Mouse (Mus musculus): ENCODE measurements around the gene Dnase1l1. TPM values are rescaled to one million over a fixed set of nuclear protein-coding genes. Genes with fewer than 3 reads are reported as not detected.
A peak's percentile ranks its signal among the peaks of the same experiment; 100 is the strongest.

Dnase1l1 gene
- polyA plus RNA-seq, 1 experiment from 2014 or later, result 10.6 TPM

DNA sequence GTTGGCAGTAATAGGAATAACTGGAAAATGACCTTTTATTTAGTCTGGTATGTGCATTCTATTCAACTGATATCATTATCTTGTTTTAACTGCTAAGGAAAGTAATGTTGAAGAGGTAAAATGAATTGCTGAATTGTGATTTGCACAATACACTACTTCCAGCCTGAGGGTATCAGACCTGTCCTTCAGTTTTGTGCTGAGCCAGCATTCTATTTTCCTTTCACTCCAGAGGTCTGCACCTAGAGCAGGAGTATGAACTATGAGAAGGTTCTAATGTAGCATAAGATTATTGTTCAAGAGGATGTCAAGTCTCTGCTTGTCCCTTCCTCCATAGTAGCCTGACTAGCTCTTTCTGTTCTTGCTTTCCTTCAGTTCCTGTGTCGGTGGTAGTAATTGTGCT, 16.2 kb upstream of the Dnase1l1 start:
- Histone ChIP-seq H3K4me3 (ENCODE audit: low read depth, low read length) (no peak overlapping the region), H3K27ac (ENCODE audit: low read depth) (no peak overlapping the region), H3K4me2 (ENCODE audit: low read length) (no peak overlapping the region), H3K4me1 (replicated peaks; ENCODE audit: control insufficient read depth, insufficient read depth, low read length) (no peaks in the 10 kb centered on the region), H3K36me3 (ENCODE audit: control insufficient read depth, insufficient read depth, low read length) (peaks cover 20% of the 10 kb centered on the region; the same call in 1 of the 2 replicates), H3K9ac (ENCODE audit: low read length) (no peak overlapping the region), H3K27me3 (replicated peaks; ENCODE audit: control insufficient read depth, insufficient read depth, low read length) (no peaks in the 10 kb centered on the region), H3K9me3 (ENCODE audit: control insufficient read depth, low read length) (no peaks in the 10 kb centered on the region)
- 86% methylated on average over 1 of the region's 1 CpGs for whole genome bisulfite sequencing
- DNase-seq (ENCODE audit: low spot score) (no peak), ATAC-seq (replicated peaks; ENCODE audit: low FRiP score, low TSS enrichment, low read depth) (no peak)

DNA sequence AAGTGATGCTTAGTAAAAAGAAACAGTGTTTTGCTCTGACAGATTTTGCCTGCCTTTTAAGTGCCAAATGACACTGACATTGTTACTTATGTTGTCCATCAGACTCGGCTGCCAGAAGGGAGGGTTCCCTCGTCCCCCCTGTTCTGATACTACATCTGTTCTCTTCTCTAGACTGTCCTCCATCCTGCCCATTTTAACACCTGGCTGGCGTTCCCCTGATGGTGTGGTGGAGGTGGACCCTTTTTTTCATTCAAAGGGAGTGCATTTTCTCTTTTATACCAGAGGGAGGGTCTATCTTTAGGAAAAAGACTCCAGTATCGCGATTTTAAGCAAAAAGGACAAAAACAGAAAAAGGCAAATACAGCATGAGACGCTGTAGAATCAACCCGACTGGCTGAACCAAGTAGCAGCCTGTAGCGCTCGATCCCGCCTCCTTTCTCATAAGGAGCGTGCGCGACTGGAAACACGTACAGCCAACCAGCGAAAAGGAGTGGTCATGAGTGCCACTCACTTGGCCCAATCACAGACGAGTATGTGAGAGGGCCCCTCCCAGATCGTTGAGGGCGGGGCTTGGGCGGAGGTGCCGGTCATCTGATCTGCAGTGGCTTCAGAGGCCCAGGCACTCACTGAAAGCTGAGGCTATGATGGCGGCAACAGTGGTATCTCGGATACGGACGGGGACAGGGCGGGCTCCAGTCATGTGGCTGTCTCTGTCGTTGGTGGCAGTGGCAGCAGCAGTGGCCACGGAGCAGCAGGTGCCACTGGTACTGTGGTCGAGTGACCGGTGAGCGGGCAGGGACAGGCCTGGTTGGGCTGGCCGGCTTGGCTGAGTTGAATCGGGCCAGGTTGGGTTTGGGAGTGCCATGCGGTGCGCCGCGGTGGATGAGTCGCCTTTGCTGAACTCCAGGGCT, 14.7 kb upstream of the Dnase1l1 start, which contains the start of gene Atp6ap1:
TSS of gene Atp6ap1 (plus strand) at position 560 of the 911 bp plus-strand sequence.
- WGBS, result 13% methylated on average over 37 of the region's 37 CpGs
- peak within 1 kb of the TSS; percentile 33; the same call in 1 of the 2 replicates for H3K27ac ChIP-seq (ENCODE audit: low read depth)

DNA sequence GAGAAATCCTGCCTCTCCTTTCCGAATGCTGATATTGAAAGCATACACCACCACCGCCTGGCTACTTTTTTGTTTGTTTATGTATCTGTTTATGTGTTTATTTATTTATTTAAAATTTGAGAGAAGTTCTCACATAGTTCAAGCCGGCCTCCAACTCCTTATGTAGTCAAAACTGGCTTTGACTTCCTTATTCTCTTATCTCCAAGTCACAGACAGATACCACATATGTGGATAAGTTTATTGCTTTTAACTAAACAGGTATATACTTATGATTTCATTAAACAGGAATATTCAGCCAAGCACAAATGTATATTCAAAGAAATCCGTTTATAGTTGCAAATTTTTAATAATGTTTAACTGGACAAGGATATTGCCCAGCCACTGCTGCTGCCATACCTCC, 11.3 kb upstream of the Dnase1l1 start:
- H3K9me3 ChIP-seq (ENCODE audit: control insufficient read depth, low read length), result no peaks in the 10 kb centered on the region
- H3K27ac ChIP-seq (ENCODE audit: low read depth), result no peak overlapping the region
- WGBS, result 77% methylated on average over 4 of the region's 4 CpGs
- no peak overlapping the region for H3K4me3 ChIP-seq (ENCODE audit: low read depth, low read length)
- H3K4me2 ChIP-seq (ENCODE audit: low read length), result no peak overlapping the region
- H3K9ac ChIP-seq (ENCODE audit: low read length), result no peak overlapping the region
- H3K36me3 ChIP-seq (ENCODE audit: control insufficient read depth, insufficient read depth, low read length), result peaks cover 5% of the 10 kb centered on the region; the same call in 1 of the 2 replicates
- DNase-seq (ENCODE audit: low spot score) (no peak), ATAC-seq (replicated peaks; ENCODE audit: low FRiP score, low TSS enrichment, low read depth) (no peak)
- no peaks in the 10 kb centered on the region for H3K27me3 ChIP-seq (replicated peaks; ENCODE audit: control insufficient read depth, insufficient read depth, low read length)
- no peaks in the 10 kb centered on the region for H3K4me1 ChIP-seq (replicated peaks; ENCODE audit: control insufficient read depth, insufficient read depth, low read length)

More for the DNA sequence above, 14.7 kb upstream of the Dnase1l1 start, which contains the start of gene Atp6ap1:
- H3K27me3 ChIP-seq (replicated peaks; ENCODE audit: control insufficient read depth, insufficient read depth, low read length), result no peaks in the 10 kb centered on the region
- no peaks in the 10 kb centered on the region for H3K9me3 ChIP-seq (ENCODE audit: control insufficient read depth, low read length)
- peak; percentile 95 for DNase-seq (ENCODE audit: low spot score)
- H3K4me3 ChIP-seq (ENCODE audit: low read depth, low read length), result peak within 1 kb of the TSS; percentile 63
- H3K36me3 ChIP-seq (ENCODE audit: control insufficient read depth, insufficient read depth, low read length), result peaks cover 20% of the 10 kb centered on the region; the same call in 1 of the 2 replicates
- no peaks in the 10 kb centered on the region for H3K4me1 ChIP-seq (replicated peaks; ENCODE audit: control insufficient read depth, insufficient read depth, low read length)
- peak; percentile 98 for ATAC-seq (replicated peaks; ENCODE audit: low FRiP score, low TSS enrichment, low read depth)
- H3K9ac ChIP-seq (ENCODE audit: low read length), result peak within 1 kb of the TSS; percentile 71
- peak within 1 kb of the TSS; percentile 64 for H3K4me2 ChIP-seq (ENCODE audit: low read length)

DNA sequence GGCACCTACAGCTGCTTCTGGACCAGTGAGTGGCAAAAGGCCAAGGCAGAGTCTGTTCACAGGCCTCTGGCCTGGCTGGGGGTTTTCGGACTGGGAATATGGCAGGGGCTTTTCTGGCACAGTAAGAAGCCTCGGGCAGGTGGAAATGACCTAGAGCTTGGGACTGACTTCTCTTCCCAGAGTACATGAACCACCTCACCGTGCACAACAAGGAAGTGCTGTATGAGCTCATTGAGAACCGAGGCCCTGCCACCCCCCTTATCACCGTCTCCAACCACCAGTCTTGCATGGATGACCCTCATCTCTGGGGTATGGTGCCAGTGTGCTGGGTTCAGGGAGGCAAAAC, 928 bp upstream of the Dnase1l1 start:
- Histone ChIP-seq H3K36me3 (ENCODE audit: control insufficient read depth, insufficient read depth, low read length) (peaks cover 7% of the 10 kb centered on the region), H3K9ac (ENCODE audit: low read length) (peak overlapping the region; percentile 59), H3K4me3 (ENCODE audit: low read depth, low read length) (peak overlapping the region; percentile 53), H3K27me3 (replicated peaks; ENCODE audit: control insufficient read depth, insufficient read depth, low read length) (no peaks in the 10 kb centered on the region), H3K4me1 (replicated peaks; ENCODE audit: control insufficient read depth, insufficient read depth, low read length) (0 out of 2 replicates have a peak, but pooled peaks cover 5% of the 10 kb centered on the region), H3K4me2 (ENCODE audit: low read length) (peak overlapping the region; percentile 64), H3K27ac (ENCODE audit: low read depth) (peak overlapping the region; percentile 67), H3K9me3 (ENCODE audit: control insufficient read depth, low read length) (no peaks in the 10 kb centered on the region)
- ATAC-seq (replicated peaks; ENCODE audit: low FRiP score, low TSS enrichment, low read depth), result no peak
- DNase-seq (ENCODE audit: low spot score), result peak; percentile 53
- 36% methylated on average over 5 of the region's 5 CpGs for WGBS

DNA sequence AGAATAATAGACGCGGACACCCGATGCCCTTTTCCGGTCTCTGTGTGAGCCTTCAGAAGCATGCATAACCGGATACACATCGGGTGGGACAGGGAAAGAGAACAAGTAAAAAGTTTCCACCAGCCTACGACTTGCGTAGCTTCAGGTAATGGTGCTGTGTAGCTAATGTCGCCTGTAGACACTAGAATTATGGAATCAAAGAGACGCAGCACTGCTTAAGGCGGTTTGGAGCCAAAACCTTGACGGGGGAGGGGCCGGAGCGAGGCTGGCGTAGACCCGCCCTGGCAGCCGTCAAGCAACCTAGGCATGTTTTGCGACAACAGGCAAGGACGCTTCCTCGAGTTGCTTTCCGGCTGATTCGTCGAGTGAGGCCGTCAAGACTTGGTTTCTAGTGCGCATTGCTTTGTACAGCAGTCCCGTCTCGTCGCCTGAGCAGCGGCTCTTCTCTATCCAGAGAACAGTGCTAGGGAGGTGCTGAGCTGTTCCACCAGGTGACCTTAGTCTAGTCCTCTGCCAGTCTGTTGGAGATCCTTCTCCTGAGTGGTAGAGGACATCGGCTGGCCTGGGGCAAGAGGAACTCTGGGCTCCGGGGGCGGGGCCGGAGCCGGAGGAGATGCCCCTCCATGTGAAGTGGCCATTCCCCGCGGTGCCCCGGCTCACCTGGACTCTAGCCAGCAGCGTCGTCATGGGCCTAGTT, 406 bp upstream of the Dnase1l1 start:
- WGBS, result 18% methylated on average over 39 of the region's 39 CpGs
- Histone ChIP-seq H3K4me2 (ENCODE audit: low read length) (peak overlapping the region; percentile 64), H3K27me3 (replicated peaks; ENCODE audit: control insufficient read depth, insufficient read depth, low read length) (no peaks in the 10 kb centered on the region), H3K27ac (ENCODE audit: low read depth) (peak overlapping the region; percentile 67), H3K4me3 (ENCODE audit: low read depth, low read length) (peak overlapping the region; percentile 53), H3K9me3 (ENCODE audit: control insufficient read depth, low read length) (no peaks in the 10 kb centered on the region), H3K4me1 (replicated peaks; ENCODE audit: control insufficient read depth, insufficient read depth, low read length) (0 out of 2 replicates have a peak, but pooled peaks cover 5% of the 10 kb centered on the region), H3K9ac (ENCODE audit: low read length) (peak overlapping the region; percentile 59), H3K36me3 (ENCODE audit: control insufficient read depth, insufficient read depth, low read length) (peaks cover 4% of the 10 kb centered on the region)
- peak; percentile 73 for ATAC-seq (replicated peaks; ENCODE audit: low FRiP score, low TSS enrichment, low read depth)
- DNase-seq (ENCODE audit: low spot score), result peak; percentile 84

DNA sequence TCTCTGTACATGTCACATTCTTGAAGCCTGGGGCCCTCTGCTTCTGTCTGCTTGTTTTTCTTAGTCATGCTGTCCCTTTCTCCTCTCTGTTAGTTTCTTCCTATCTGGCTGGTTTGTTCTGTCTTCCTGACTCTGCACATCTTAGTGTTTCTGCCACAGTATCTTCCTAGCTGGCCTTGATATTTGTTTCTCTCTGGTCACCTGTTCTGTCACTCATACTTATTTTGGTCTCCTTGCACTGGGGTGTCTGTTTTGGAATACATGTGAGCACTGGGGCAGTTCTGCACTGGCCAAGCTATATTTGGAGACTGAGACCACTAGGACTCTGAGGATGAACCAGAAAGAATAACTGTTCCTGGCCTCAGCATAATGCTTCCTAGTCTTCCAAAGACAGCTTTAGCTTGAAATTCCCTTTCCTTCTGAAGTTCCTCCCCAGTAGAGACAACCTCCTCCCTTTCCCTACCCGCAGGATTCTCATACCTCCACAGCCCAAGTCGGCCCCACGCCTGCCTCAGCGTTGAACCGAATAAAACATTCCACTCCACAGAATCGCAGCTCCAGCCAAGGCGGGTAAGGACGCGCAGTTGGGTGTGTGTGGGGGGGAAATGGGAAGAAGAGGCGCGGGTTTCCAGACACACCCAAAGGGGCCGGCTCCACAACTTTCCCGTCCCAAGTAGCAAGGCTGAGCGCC, 951 bp downstream of the Dnase1l1 start:
- H3K27ac ChIP-seq (ENCODE audit: low read depth), result 0 out of 2 replicates have a peak overlapping the region, but pooled peaks have one; percentile 54
- ATAC-seq (replicated peaks; ENCODE audit: low FRiP score, low TSS enrichment, low read depth) (no peak), DNase-seq (ENCODE audit: low spot score) (no peak)
- H3K27me3 ChIP-seq (replicated peaks; ENCODE audit: control insufficient read depth, insufficient read depth, low read length), result no peaks in the 10 kb centered on the region
- H3K4me2 ChIP-seq (ENCODE audit: low read length), result peak overlapping the region; percentile 64
- H3K36me3 ChIP-seq (ENCODE audit: control insufficient read depth, insufficient read depth, low read length), result peaks cover 4% of the 10 kb centered on the region
- H3K9ac ChIP-seq (ENCODE audit: low read length), result peak overlapping the region; percentile 39
- no peaks in the 10 kb centered on the region for H3K9me3 ChIP-seq (ENCODE audit: control insufficient read depth, low read length)
- H3K4me1 ChIP-seq (replicated peaks; ENCODE audit: control insufficient read depth, insufficient read depth, low read length), result 0 out of 2 replicates have a peak, but pooled peaks cover 5% of the 10 kb centered on the region
- WGBS, result 9% methylated on average over 12 of the region's 14 CpGs
- peak overlapping the region; percentile 53 for H3K4me3 ChIP-seq (ENCODE audit: low read depth, low read length)

DNA sequence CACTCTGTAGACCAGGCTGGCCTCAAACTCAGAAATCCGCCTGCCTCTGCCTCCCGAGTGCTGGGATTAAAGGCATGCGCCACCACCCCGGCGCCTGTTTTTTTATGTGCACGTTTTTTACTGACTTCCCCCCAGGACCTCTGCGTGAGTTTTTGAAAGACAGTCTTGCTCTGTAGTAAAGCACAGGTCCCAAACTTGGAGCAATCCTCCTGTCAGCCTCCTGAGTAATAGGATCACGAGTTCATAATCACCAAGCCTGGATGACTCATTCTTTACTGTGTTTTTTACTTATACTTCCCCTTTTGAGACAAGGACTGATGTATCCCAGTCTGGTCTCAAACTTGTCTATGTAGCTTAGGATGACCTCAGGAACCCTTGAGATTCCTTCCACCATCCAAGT, 4.2 kb downstream of the Dnase1l1 start:
- no peaks in the 10 kb centered on the region for H3K27me3 ChIP-seq (replicated peaks; ENCODE audit: control insufficient read depth, insufficient read depth, low read length)
- no peak overlapping the region for H3K4me3 ChIP-seq (ENCODE audit: low read depth, low read length)
- H3K4me2 ChIP-seq (ENCODE audit: low read length), result no peak overlapping the region
- no peak for ATAC-seq (replicated peaks; ENCODE audit: low FRiP score, low TSS enrichment, low read depth)
- H3K4me1 ChIP-seq (replicated peaks; ENCODE audit: control insufficient read depth, insufficient read depth, low read length), result no peaks in the 10 kb centered on the region
- no peaks in the 10 kb centered on the region for H3K9me3 ChIP-seq (ENCODE audit: control insufficient read depth, low read length)
- WGBS, result 72% methylated on average over 8 of the region's 8 CpGs
- no peak for DNase-seq (ENCODE audit: low spot score)
- no peak overlapping the region for H3K9ac ChIP-seq (ENCODE audit: low read length)
- peaks cover 8% of the 10 kb centered on the region; the same call in 1 of the 2 replicates for H3K36me3 ChIP-seq (ENCODE audit: control insufficient read depth, insufficient read depth, low read length)
- H3K27ac ChIP-seq (ENCODE audit: low read depth), result no peak overlapping the region

Measured in intestine, embryonic 14.5 days (tissue).